Mouse (Mus musculus) B cell, adult 62 days (primary cell): ENCODE data around the gene E330014E10Rik. TPM values are rescaled to one million over a fixed set of nuclear protein-coding genes. Genes with fewer than 3 reads are reported as not detected.

Source experiments
- total RNA-seq: library from RNA; stranded (reverse); gene quantifications from 4 replicates; pipeline ENCODE4 v1.2.4, GENCODE M21; 2023

Gene E330014E10Rik
- not detected in 4 replicates for total RNA-seq

DNA sequence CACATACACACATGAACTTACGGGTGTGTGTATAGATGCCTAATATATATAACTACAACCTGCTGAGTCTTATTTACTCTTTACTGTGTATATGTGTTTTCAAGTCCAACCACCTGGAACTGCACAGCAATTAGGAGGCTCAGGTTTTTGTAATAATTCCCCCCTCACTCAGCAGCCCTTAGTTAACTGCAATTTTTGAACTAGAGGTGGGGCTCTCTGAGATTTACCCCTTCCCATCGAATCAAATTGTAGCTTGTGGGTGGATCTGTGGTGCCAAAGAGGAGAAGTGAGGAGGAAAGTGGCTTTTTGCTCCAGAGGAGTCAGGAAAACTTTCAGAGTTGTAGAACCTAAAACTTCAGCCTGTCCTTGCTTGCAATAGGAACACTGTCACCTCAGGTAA, at the start of gene E330014E10Rik:
E330014E10Rik (plus strand) TSS at position 301 of the 400 bp plus-strand sequence.

DNA sequence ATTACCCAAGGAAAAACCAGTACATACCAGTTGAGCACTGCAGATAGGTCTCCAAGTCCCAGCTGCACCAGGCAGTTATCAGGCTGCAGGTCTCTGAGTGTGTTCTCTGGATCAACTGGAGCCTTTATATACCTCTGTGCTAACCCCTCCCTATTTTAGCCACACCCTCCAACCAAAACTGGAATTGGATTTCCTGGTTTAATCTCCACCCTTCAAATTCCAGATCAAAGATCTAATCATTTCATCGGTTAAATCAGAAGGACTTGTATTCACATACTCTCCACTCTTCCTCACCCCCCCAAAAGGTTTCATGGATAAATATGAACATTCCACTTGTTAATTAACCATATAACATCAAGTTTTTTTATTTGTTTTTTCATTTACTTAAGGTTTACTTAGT, 39.7 kb upstream of the E330014E10Rik start, which contains the start of gene Gm7978:
Gm7978 (minus strand) TSS at position 101 of the 400 bp plus-strand sequence.

DNA sequence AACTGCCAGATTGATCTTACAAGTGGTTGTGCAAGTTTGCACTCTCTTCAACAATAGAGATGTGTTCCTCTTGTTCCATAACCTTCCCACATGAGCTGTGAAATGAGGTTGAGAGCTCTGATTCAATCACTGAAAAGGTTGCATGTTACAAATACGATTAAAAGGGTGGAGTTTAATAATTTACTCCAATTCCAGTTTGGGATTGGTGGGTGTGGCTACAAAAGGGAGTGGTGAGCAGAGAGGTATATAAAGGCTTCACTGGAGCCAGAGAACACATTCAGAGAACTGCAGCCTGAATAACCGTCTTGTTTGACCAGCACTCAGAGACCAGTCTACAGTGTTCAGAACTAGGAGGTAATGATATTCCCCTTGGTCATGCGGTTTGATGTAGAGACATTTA, 34.1 kb upstream of the E330014E10Rik start, which contains the start of gene Gm7982:
Gm7982 (plus strand) TSS at position 301 of the 400 bp plus-strand sequence.

Other genes with a start within 250 kb of the E330014E10Rik start
- not detected in 4 replicates for gene Gm7971, start 181.1 kb upstream of the E330014E10Rik start, total RNA-seq
- gene Gm7978, start 39.8 kb upstream of the E330014E10Rik start, total RNA-seq = not detected in 4 replicates
- not detected in 4 replicates for gene Gm7982, start 34.0 kb upstream of the E330014E10Rik start, total RNA-seq
- gene Cxcl13, start 181.0 kb downstream of the E330014E10Rik start, total RNA-seq = not detected in 4 replicates